Mouse (Mus musculus): ENCODE data around the gene Gpd1.
A peak's percentile ranks its signal among the peaks of the same experiment; 100 is the strongest.
"Not testable (repeated sequence)": the region's sequence is repeated elsewhere in the genome, so short reads cannot be mapped to it uniquely, and the experiment has no call there.

The Gpd1 gene

GRCm38 (mm10) chr15:99701640-99701998 lies 15.7 kb upstream of the Gpd1 start:
- not testable (repeated sequence) for DNase-seq (ENCODE audit: low read depth, low spot score)

- DNase-seq (ENCODE audit: low read depth, low spot score), result peak; percentile 97
Observed at GRCm38 (mm10) chr15:99701999-99702900, 15.1 kb upstream of the Gpd1 start, which contains the start of gene Smarcd1. TSS of gene Smarcd1 (plus strand) at chr15:99702129.

- no peak for DNase-seq (ENCODE audit: low read depth, low spot score)
Observed at GRCm38 (mm10) chr15:99703104-99703503, 14.2 kb upstream of the Gpd1 start.

- DNase-seq (ENCODE audit: low read depth, low spot score), result no peak
Observed at GRCm38 (mm10) chr15:99703676-99704040, 13.7 kb upstream of the Gpd1 start.

GRCm38 (mm10) chr15:99704041-99704681 lies 13.2 kb upstream of the Gpd1 start:
- peak; percentile 75 for DNase-seq (ENCODE audit: low read depth, low spot score)

- DNase-seq (ENCODE audit: low read depth, low spot score), result peak; percentile 87
Observed at GRCm38 (mm10) chr15:99704881-99705280, 12.4 kb upstream of the Gpd1 start.

GRCm38 (mm10) chr15:99705440-99706048 lies 11.8 kb upstream of the Gpd1 start, which contains the start of gene Gm17349:
TSS of gene Gm17349 (minus strand) at chr15:99705490.
- DNase-seq (ENCODE audit: low read depth, low spot score), result peak; percentile 89

- DNase-seq (ENCODE audit: low read depth, low spot score), result peak; percentile 50
Observed at GRCm38 (mm10) chr15:99708176-99708575, 9.1 kb upstream of the Gpd1 start.

- DNase-seq (ENCODE audit: low read depth, low spot score), result no peak
Observed at GRCm38 (mm10) chr15:99710221-99711190, 6.8 kb upstream of the Gpd1 start.

GRCm38 (mm10) chr15:99711491-99711890 lies 5.8 kb upstream of the Gpd1 start:
- no peak for DNase-seq (ENCODE audit: low read depth, low spot score)

GRCm38 (mm10) chr15:99712666-99713559 lies 4.4 kb upstream of the Gpd1 start:
- DNase-seq (ENCODE audit: low read depth, low spot score), result peak; percentile 63

GRCm38 (mm10) chr15:99713569-99713968 lies 3.7 kb upstream of the Gpd1 start:
- no peak for DNase-seq (ENCODE audit: low read depth, low spot score)

- DNase-seq (ENCODE audit: low read depth, low spot score), result no peak
Observed at GRCm38 (mm10) chr15:99714206-99714605, 3.1 kb upstream of the Gpd1 start.

- peak; percentile 88 for DNase-seq (ENCODE audit: low read depth, low spot score)
Observed at GRCm38 (mm10) chr15:99714858-99715257, 2.5 kb upstream of the Gpd1 start.

- DNase-seq (ENCODE audit: low read depth, low spot score), result no peak
Observed at GRCm38 (mm10) chr15:99715361-99715865, 1.9 kb upstream of the Gpd1 start.

GRCm38 (mm10) chr15:99715982-99716746 lies 1.2 kb upstream of the Gpd1 start:
- DNase-seq (ENCODE audit: low read depth, low spot score), result no peak

- no peak for DNase-seq (ENCODE audit: low read depth, low spot score)
Observed at GRCm38 (mm10) chr15:99716814-99717213, 501 bp upstream of the Gpd1 start.

- no peak for DNase-seq (ENCODE audit: low read depth, low spot score)
Observed at GRCm38 (mm10) chr15:99718461-99719021, 1.2 kb downstream of the Gpd1 start.

GRCm38 (mm10) chr15:99719865-99720264 lies 2.5 kb downstream of the Gpd1 start:
- no peak for DNase-seq (ENCODE audit: low read depth, low spot score)
